Mouse (Mus musculus) 416B (cell line): Measurements from ENCODE around the gene Bst1.
A peak's percentile ranks its signal among the peaks of the same experiment; 100 is the strongest.

Experiments
- DNase-seq: peaks from one replicate; pipeline ENCODE4 v3.0.0; 2011; ENCODE audit warnings: low read depth

Bst1 gene

GRCm38 (mm10) chr5:43855769-43856168 lies 37.1 kb downstream of the Bst1 start:
- DNase-seq = peak; percentile 93

DNA sequence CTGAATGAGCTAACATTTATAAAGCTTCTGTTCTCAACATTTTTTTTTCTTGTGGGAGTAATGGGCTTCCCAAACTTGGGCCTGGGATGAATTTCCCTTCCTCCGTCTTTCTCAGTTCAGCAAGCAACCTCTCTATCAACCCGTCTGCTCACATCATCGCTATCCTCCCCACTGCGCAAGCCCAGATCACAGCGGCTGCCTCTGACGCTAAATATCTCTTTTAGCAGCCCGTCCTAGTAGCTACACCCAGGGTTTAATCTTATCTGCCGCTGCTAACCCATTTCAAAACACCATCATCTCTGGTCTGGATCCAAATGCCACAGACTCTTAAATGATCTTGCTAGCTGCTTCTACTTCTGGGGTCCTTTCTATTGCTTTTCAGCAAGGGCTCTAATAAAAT lies 41.0 kb downstream of the Bst1 start:
- no peak for DNase-seq

- DNase-seq = no peak
Observed at GRCm38 (mm10) chr5:43860096-43860495, 41.4 kb downstream of the Bst1 start.

- no peak for DNase-seq
Observed at GRCm38 (mm10) chr5:43860670-43861431, 42.2 kb downstream of the Bst1 start.

DNA sequence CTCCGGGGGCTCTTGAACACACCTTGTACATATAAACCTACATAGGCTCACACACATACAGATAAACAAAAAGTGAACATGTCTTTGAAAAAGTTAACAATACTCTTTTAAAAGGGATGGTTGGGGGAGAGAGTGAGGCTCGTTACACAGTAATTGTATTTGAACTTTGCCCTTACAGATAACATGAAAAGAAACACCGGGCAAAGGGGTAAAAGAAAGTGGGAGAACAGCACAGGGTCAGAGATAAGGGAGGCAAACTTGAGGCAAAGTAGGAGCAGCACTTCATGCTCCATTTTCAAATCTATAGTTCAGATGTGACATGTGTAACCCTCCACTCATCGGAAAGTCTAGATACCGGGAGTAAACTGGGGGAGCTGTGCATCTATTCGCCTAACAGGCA lies 45.0 kb downstream of the Bst1 start:
- no peak for DNase-seq

DNA sequence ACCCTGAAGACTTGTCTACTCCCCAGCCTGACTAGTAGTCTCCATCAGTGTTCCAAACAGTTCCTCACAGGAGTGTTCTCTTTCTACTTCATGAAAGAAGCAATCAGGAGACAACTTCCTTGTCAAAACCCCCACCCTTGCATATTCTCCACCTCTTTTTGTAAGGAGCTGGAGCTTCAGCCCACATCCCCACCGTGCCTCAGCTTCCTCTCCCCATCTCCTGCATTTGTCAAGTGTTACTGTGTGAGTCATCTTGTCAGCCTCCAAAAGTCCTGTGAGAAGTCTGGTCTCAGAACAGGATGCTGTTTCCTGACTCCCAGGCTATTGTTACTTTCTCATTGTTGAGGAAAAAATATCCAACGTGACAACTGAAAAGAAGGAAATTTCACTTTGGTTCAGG lies 46.6 kb downstream of the Bst1 start:
- DNase-seq = peak; percentile 63

DNA sequence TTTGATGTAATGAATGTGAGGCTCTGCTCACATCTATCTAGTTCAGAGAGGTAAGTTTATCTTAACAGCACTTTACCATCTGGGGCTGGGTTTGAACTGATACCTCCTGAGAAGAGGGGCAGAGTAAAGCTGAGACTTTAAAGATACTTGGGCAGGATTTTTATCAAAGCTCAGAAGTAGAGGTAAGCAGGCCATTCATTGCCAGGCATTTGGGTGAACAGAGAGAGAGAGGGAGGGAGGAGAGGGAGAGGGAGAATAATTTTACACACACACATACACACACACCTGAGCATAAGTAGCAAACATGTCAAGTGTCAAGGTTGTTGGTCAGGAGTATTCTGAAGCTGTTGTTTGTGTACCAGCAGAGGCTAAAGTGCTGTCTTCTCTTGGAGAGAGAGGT lies 49.6 kb downstream of the Bst1 start, which contains the start of gene Cd38:
Cd38 (plus strand) TSS at position 301 of the 400 bp plus-strand sequence.
- no peak for DNase-seq

DNA sequence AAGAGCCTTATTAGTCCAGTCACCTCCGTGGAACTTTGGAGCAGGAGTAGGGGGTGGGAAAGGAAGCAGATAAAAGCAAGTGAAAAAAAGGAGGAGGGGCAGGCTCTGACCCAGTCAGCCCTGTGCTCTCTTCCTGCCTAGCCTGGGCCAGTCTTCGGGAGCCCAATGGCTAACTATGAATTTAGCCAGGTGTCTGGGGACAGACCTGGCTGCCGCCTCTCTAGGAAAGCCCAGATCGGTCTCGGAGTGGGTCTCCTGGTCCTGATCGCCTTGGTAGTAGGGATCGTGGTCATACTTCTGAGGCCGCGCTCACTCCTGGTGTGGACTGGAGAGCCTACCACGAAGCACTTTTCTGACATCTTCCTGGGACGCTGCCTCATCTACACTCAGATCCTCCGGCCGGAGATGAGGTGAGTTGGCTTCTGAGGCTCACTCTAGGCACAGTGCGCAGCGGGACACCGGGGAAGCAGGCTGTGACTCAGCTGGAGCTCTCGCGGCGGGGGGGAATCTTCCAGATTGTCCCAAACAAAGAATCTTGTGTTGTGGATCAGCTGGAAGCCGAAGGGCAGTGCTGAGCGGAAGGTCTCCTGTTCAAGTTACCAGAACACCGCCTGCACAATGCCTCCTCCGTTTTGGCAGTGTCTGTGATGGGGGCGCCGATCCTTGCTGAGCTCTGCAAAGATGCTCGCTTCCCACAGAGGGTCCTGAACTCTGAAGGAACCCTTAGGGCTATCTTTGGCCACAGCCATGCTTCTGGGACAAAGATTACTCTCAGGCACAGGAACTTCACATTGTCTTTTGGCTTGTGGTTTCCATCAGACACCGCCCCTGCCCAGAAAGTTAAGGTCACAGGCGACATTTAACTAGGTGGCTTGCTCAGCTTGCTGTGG lies 50.3 kb downstream of the Bst1 start:
- peak; percentile 68 for DNase-seq

GRCm38 (mm10) chr5:43871845-43872244 lies 53.2 kb downstream of the Bst1 start:
- peak; percentile 54 for DNase-seq

DNA sequence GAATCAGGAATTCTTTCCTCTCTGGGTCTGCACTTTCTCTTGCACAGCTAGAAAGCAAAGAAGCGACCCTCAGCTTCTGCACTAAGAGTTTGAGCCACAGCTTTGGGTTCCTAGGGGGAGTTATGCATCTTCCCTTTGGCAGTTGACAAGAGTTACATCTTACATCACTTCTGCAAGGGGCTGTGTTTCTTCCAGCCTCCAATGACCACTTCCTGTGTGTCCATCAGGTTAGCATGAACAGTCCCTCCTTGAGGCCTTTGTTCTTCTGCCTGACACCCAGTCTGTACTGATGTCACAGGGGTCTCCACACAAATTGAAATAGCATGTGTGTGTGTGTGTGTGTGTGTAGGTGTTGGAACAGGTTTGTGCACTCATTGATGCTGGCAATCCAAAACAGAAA lies 54.0 kb downstream of the Bst1 start:
- no peak for DNase-seq

- peak; percentile 64 for DNase-seq
Observed at GRCm38 (mm10) chr5:43882034-43882433, 63.3 kb downstream of the Bst1 start.

- DNase-seq = no peak
Observed at GRCm38 (mm10) chr5:43885060-43885820, 66.6 kb downstream of the Bst1 start.

DNA sequence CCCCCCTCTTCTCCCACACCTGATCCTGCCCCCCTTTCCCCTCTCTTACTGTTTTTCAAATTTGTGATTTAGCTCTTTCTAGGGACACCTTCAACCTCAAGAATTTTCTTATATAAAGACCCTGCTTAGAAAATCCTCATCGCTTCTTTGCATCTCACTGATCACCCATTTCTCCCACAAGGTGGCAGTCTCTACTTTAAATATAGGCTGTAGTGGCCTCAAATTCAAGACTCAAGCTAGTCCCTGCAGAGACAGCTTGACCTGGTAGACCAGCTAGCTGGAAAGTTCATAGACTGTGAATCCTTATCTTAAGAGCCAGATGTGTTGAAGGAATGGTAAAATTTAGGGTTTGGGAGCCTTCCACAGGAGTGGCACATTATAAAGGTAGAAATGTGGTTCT lies 73.7 kb downstream of the Bst1 start:
- DNase-seq = peak; percentile 68
